Mouse (Mus musculus) intestine, embryonic 14.5 days (tissue): ENCODE measurements at regions not wholly inside any gene's neighbourhood (a gene's known extent, or its start where the extent isn't known, plus 50 kb on each side); places are given as distances from the start of the nearest gene placed in this dataset.

Experiments
- ATAC-seq: fragments of 200-750 bp; cut with Nextera tagmentation; replicated peaks from 2 replicates; pipeline ENCODE4 v1.8.0; 2017; ENCODE audit warnings: low read depth, moderate number of reproducible peaks, moderate TSS enrichment, moderate library complexity; ENCODE audit not compliant: low FRiP score, low TSS enrichment
- DNase-seq: peaks from one replicate; pipeline ENCODE4 v3.0.0-alpha.2; 2018; ENCODE audit warnings: low spot score
- H3K27ac ChIP-seq: fragments of 300-500 bp; sonication (generic); 2 replicates; pipeline ENCODE4 v1.5.1; 2014; ENCODE audit warnings: low read depth, mild to moderate bottlenecking, control low read depth
- H3K27me3 ChIP-seq: fragments of 300-500 bp; sonication (generic); replicated peaks from 2 replicates; pipeline ENCODE4 v1.6.1; 2014; ENCODE audit warnings: low read length, control low read depth; ENCODE audit not compliant: control insufficient read depth, insufficient read depth
- H3K36me3 ChIP-seq: fragments of 300-500 bp; sonication (generic); 2 replicates; pipeline ENCODE4 v1.6.1; 2014; ENCODE audit warnings: low read length, control low read depth; ENCODE audit not compliant: control insufficient read depth, insufficient read depth
- H3K4me1 ChIP-seq: fragments of 300-500 bp; sonication (generic); replicated peaks from 2 replicates; pipeline ENCODE4 v1.6.1; 2014; ENCODE audit warnings: low read length, control low read depth, mixed read lengths; ENCODE audit not compliant: control insufficient read depth, insufficient read depth
- H3K4me2 ChIP-seq: fragments of 300-500 bp; sonication (generic); 2 replicates; pipeline ENCODE4 v1.6.1; 2014; ENCODE audit warnings: low read length
- H3K4me3 ChIP-seq: fragments of 300-500 bp; sonication (generic); 2 replicates; pipeline ENCODE4 v1.5.1; 2014; ENCODE audit warnings: low read depth, low read length, control low read depth, mixed read lengths
- H3K9ac ChIP-seq: fragments of 300-500 bp; sonication (generic); 2 replicates; pipeline ENCODE4 v1.6.1; 2014; ENCODE audit warnings: mild to moderate bottlenecking, low read length
- H3K9me3 ChIP-seq: fragments of 300-500 bp; sonication (generic); 2 replicates; pipeline ENCODE4 v1.6.1; 2016; ENCODE audit warnings: low read length, control low read depth; ENCODE audit not compliant: control insufficient read depth
- WGBS: fragments of 180-500 bp; shearing (Covaris S2); extraction: QIAGEN DNeasy Blood & Tissue Kit; methylation state at CpG from one replicate; pipeline ENCODE4 v1.1.7; 2014; 5-methylcytosine and 5-hydroxymethylcytosine counted together

- Histone ChIP-seq H3K9ac (no peak overlapping the region), H3K9me3 (no peaks in the 10 kb centered on the region), H3K27me3 (no peaks in the 10 kb centered on the region), H3K4me3 (no peak overlapping the region), H3K27ac (no peak overlapping the region; the same call in 1 of the 2 replicates), H3K36me3 (no peaks in the 10 kb centered on the region), H3K4me2 (no peak overlapping the region), H3K4me1 (no peaks in the 10 kb centered on the region)
- DNase-seq (no peak), ATAC-seq (no peak)
- WGBS = 57% methylated on average over 13 of the region's 13 CpGs
Observed at GRCm38 (mm10) chr10:68842023-68842735, 118.7 kb downstream of the Tmem26 start.

- H3K4me1 ChIP-seq = no peaks in the 10 kb centered on the region
- no peak overlapping the region for H3K9ac ChIP-seq
- WGBS = 90% methylated on average over 4 of the region's 4 CpGs
- no peaks in the 10 kb centered on the region for H3K36me3 ChIP-seq
- H3K4me2 ChIP-seq = no peak overlapping the region
- H3K9me3 ChIP-seq = no peaks in the 10 kb centered on the region
- DNase-seq (no peak), ATAC-seq (no peak)
- no peaks in the 10 kb centered on the region for H3K27me3 ChIP-seq
- no peak overlapping the region for H3K4me3 ChIP-seq
- no peak overlapping the region for H3K27ac ChIP-seq
Observed at GRCm38 (mm10) chr10:68844066-68844465, 120.6 kb downstream of the Tmem26 start.

- ATAC-seq (no peak), DNase-seq (no peak)
- H3K9ac ChIP-seq = no peak overlapping the region
- 93% methylated on average over 8 of the region's 8 CpGs for WGBS
- H3K27me3 ChIP-seq = no peaks in the 10 kb centered on the region
- H3K36me3 ChIP-seq = no peaks in the 10 kb centered on the region
- H3K4me3 ChIP-seq = no peak overlapping the region
- H3K27ac ChIP-seq = no peak overlapping the region
- no peaks in the 10 kb centered on the region for H3K4me1 ChIP-seq
- H3K9me3 ChIP-seq = no peaks in the 10 kb centered on the region
- no peak overlapping the region for H3K4me2 ChIP-seq
Observed at GRCm38 (mm10) chr10:68844596-68844995, 121.2 kb downstream of the Tmem26 start.

GRCm38 (mm10) chr10:68851153-68851552 lies 127.7 kb downstream of the Tmem26 start:
- no peaks in the 10 kb centered on the region for H3K36me3 ChIP-seq

GRCm38 (mm10) chr10:68855934-68856891 lies 132.8 kb downstream of the Tmem26 start:
- ATAC-seq (no peak), DNase-seq (no peak)
- H3K9ac ChIP-seq = no peak overlapping the region
- H3K4me2 ChIP-seq = no peak overlapping the region
- H3K4me1 ChIP-seq = no peaks in the 10 kb centered on the region
- no peak overlapping the region for H3K27ac ChIP-seq
- 66% methylated on average over 13 of the region's 13 CpGs for WGBS
- H3K4me3 ChIP-seq = no peak overlapping the region
- no peaks in the 10 kb centered on the region for H3K27me3 ChIP-seq
- H3K9me3 ChIP-seq = no peaks in the 10 kb centered on the region
- no peaks in the 10 kb centered on the region for H3K36me3 ChIP-seq

More at GRCm38 (mm10) chr10:68851153-68851552, 127.7 kb downstream of the Tmem26 start:
- no peak for ATAC-seq
- no peak overlapping the region for H3K27ac ChIP-seq
- no peaks in the 10 kb centered on the region for H3K4me1 ChIP-seq
- H3K9me3 ChIP-seq = no peaks in the 10 kb centered on the region
- no peak overlapping the region for H3K4me2 ChIP-seq
- H3K27me3 ChIP-seq = no peaks in the 10 kb centered on the region
- DNase-seq = no peak
- H3K9ac ChIP-seq = no peak overlapping the region
- no peak overlapping the region for H3K4me3 ChIP-seq
- 81% methylated on average over 3 of the region's 3 CpGs for whole genome bisulfite sequencing

- Histone ChIP-seq H3K36me3 (no peaks in the 10 kb centered on the region), H3K27ac (no peak overlapping the region), H3K4me2 (no peak overlapping the region), H3K4me1 (no peaks in the 10 kb centered on the region), H3K9me3 (no peaks in the 10 kb centered on the region), H3K9ac (no peak overlapping the region), H3K27me3 (no peaks in the 10 kb centered on the region), H3K4me3 (no peak overlapping the region)
- ATAC-seq (no peak), DNase-seq (no peak)
- WGBS = 66% methylated on average over 8 of the region's 8 CpGs
Observed at GRCm38 (mm10) chr10:68864606-68865378, 141.3 kb downstream of the Tmem26 start.

- Histone ChIP-seq H3K4me3 (no peak overlapping the region), H3K27ac (no peak overlapping the region), H3K27me3 (no peaks in the 10 kb centered on the region), H3K4me2 (no peak overlapping the region), H3K36me3 (no peaks in the 10 kb centered on the region), H3K4me1 (no peaks in the 10 kb centered on the region), H3K9ac (no peak overlapping the region), H3K9me3 (no peaks in the 10 kb centered on the region)
- no peak for ATAC-seq
- no peak for DNase-seq
- 68% methylated on average over 5 of the region's 5 CpGs for WGBS
Observed at GRCm38 (mm10) chr10:68865776-68866175, 142.3 kb downstream of the Tmem26 start.

- Histone ChIP-seq H3K4me3 (no peak overlapping the region), H3K27ac (no peak overlapping the region), H3K27me3 (no peaks in the 10 kb centered on the region), H3K9ac (no peak overlapping the region), H3K9me3 (no peaks in the 10 kb centered on the region), H3K4me1 (no peaks in the 10 kb centered on the region), H3K4me2 (no peak overlapping the region), H3K36me3 (no peaks in the 10 kb centered on the region)
- DNase-seq (no peak), ATAC-seq (no peak)
- 93% methylated on average over 1 of the region's 1 CpGs for WGBS
Observed at GRCm38 (mm10) chr10:68867361-68867760, 143.9 kb downstream of the Tmem26 start.
